Mouse (Mus musculus) gastrocnemius, postnatal 4 days (tissue): ENCODE results near the gene Tnfrsf12a. TPM values are rescaled to one million over a fixed set of nuclear protein-coding genes. Genes with fewer than 3 reads are reported as not detected.

Experiments
- DNase-seq, 2 experiments: peaks; one replicate each; pipeline ENCODE4 v3.0.0; 2021 to 2022; ENCODE audit warnings: low spot score in 2 of 2, mixed read lengths in 2 of 2
- total RNA-seq, 2 experiments: library from RNA; stranded (reverse); gene quantifications; 2 replicates each; pipeline ENCODE4 v1.2.3; 2021

Gene Tnfrsf12a
- total RNA-seq, 2 experiments from 2014 or later: 43.7 to 55.5 TPM

GRCm38 (mm10) chr17:23682092-23682491 is 4.8 kb upstream of the Tnfrsf12a start:
- no peak for DNase-seq

GRCm38 (mm10) chr17:23681086-23681485 is 3.8 kb upstream of the Tnfrsf12a start:
- DNase-seq: no peak

- no peak for DNase-seq
Measured at GRCm38 (mm10) chr17:23680336-23680735, 3.1 kb upstream of the Tnfrsf12a start.

GRCm38 (mm10) chr17:23679127-23679835 is 2.0 kb upstream of the Tnfrsf12a start, which contains the start of gene Cldn6:
Gene Cldn6, plus strand, starts transcription at chr17:23679249.
- no peak for DNase-seq

GRCm38 (mm10) chr17:23676473-23677031 is 716 bp downstream of the Tnfrsf12a start:
- peak in 1 of 2 experiments; percentile 51 for DNase-seq

GRCm38 (mm10) chr17:23675564-23676281 is 1.5 kb downstream of the Tnfrsf12a start:
- DNase-seq: peak in 1 of 2 experiments; percentile 55

- DNase-seq: peak in 1 of 2 experiments; percentile 68
Measured at GRCm38 (mm10) chr17:23675127-23675526, 2.1 kb downstream of the Tnfrsf12a start.

- DNase-seq: no peak
Measured at GRCm38 (mm10) chr17:23674271-23674952, 2.9 kb downstream of the Tnfrsf12a start.

- DNase-seq: peak; percentile 69 to 86
Measured at GRCm38 (mm10) chr17:23673424-23674073, 3.7 kb downstream of the Tnfrsf12a start, which contains the start of the genes Hcfc1r1 and Thoc6. Gene Hcfc1r1, plus strand, starts transcription at chr17:23673596. Gene Thoc6, minus strand, starts transcription at chr17:23673882.

GRCm38 (mm10) chr17:23672761-23673160 is 4.5 kb downstream of the Tnfrsf12a start:
- no peak for DNase-seq

- no peak for DNase-seq
Measured at GRCm38 (mm10) chr17:23671519-23671918, 5.7 kb downstream of the Tnfrsf12a start.

GRCm38 (mm10) chr17:23670516-23671074 is 6.7 kb downstream of the Tnfrsf12a start:
- DNase-seq: no peak

- DNase-seq: no peak
Measured at GRCm38 (mm10) chr17:23665511-23665910, 11.8 kb downstream of the Tnfrsf12a start.

- DNase-seq: no peak
Measured at GRCm38 (mm10) chr17:23664556-23665021, 12.7 kb downstream of the Tnfrsf12a start.

- no peak for DNase-seq
Measured at GRCm38 (mm10) chr17:23661526-23661925, 15.7 kb downstream of the Tnfrsf12a start.

- no peak for DNase-seq
Measured at GRCm38 (mm10) chr17:23660876-23661200, 16.4 kb downstream of the Tnfrsf12a start.

- no peak for DNase-seq
Measured at GRCm38 (mm10) chr17:23660117-23660875, 17.0 kb downstream of the Tnfrsf12a start, which contains the start of gene Bicdl2. Gene Bicdl2, plus strand, starts transcription at chr17:23660506.

GRCm38 (mm10) chr17:23658450-23658849 is 18.8 kb downstream of the Tnfrsf12a start:
- DNase-seq: no peak

- DNase-seq: no peak
Measured at GRCm38 (mm10) chr17:23654410-23654809, 22.9 kb downstream of the Tnfrsf12a start.

- DNase-seq: no peak
Measured at GRCm38 (mm10) chr17:23654001-23654400, 23.3 kb downstream of the Tnfrsf12a start.
